Mouse (Mus musculus): ENCODE measurements around the gene Nav3.

DNA sequence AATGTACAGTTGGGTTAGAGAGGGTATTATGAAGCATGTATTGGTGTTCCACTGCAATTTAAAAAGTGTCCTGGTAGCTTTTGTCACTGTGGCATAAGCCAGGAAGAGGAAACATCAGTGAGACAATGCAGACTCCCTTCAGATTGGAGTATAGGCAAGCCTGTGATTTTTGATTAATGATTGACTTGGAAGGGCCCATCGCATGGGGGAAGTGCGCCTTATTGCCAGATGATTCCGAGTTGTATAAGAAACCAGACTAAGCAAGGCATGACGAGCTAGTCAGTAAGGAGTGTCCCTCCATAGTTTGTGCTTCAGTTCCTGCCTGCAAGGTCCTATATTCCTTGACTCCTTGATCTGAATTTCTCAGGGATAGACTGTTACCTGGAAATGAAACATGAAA lies 608.4 kb downstream of the Nav3 start:
- no peak for TF ChIP-seq MEF2A (IDR thresholded peaks at IDR 0.05; ENCODE audit: extremely low read depth, insufficient replicate concordance, low read depth, low read length, poor library complexity, severe bottlenecking)
- TF ChIP-seq HCFC1 (IDR thresholded peaks at IDR 0.05; ENCODE audit: low read depth, low read length), result no peak
- TF ChIP-seq CTCF (IDR thresholded peaks at IDR 0.05 in 2 of 3, conservative IDR thresholded peaks at IDR 0.05 in 1 of 3; ENCODE audit: control insufficient read depth in 1 of 3, insufficient read depth in 1 of 3, low read depth in 2 of 3, low read length in 3 of 3, poor library complexity in 1 of 3, severe bottlenecking in 1 of 3), result no peak
- TF ChIP-seq POLR2A (IDR thresholded peaks at IDR 0.05; ENCODE audit: control insufficient read depth in 1 of 2, insufficient read depth in 1 of 2, low read depth in 1 of 2, low read length in 2 of 2, poor library complexity in 1 of 2), result no peak
- no peak for TF ChIP-seq MAX (IDR thresholded peaks at IDR 0.05; ENCODE audit: low read length)
- no peak for TF ChIP-seq POLR2AphosphoS2 (IDR thresholded peaks at IDR 0.05; ENCODE audit: low read length)
- TF ChIP-seq ETS1 (IDR thresholded peaks at IDR 0.05; ENCODE audit: low read depth, low read length), result no peak
- TF ChIP-seq KAT2A (conservative IDR thresholded peaks at IDR 0.05; ENCODE audit: low read depth, low read length), result no peak
- no peak for TF ChIP-seq TAL1 (IDR thresholded peaks at IDR 0.05; ENCODE audit: low read length)
- no peak for TF ChIP-seq EP300 (IDR thresholded peaks at IDR 0.05; ENCODE audit: low read depth in 1 of 2, low read length in 2 of 2)
- TF ChIP-seq MAFK (IDR thresholded peaks at IDR 0.05; ENCODE audit: borderline replicate concordance, low read depth, low read length), result no peak
- TF ChIP-seq ZKSCAN1 (IDR thresholded peaks at IDR 0.05; ENCODE audit: low read depth, low read length), result no peak
- TF ChIP-seq JUND (IDR thresholded peaks at IDR 0.05; ENCODE audit: low read depth, low read length), result no peak

Data from MEL (cell line).